Mouse (Mus musculus) intestine, embryonic 15.5 days (tissue): ENCODE data around the gene Crim1. TPM values are rescaled to one million over a fixed set of nuclear protein-coding genes. Genes with fewer than 3 reads are reported as not detected.
A peak's percentile ranks its signal among the peaks of the same experiment; 100 is the strongest.

Experiments
- ATAC-seq: fragments of 200-750 bp; cut with Nextera tagmentation; 2 replicates; pipeline ENCODE4 v1.8.0; 2017; ENCODE audit warnings: moderate TSS enrichment, moderate library complexity
- H3K27ac ChIP-seq: fragments of 300-500 bp; sonication (generic); 2 replicates; pipeline ENCODE4 v1.5.1; 2015; ENCODE audit warnings: mild to moderate bottlenecking, inconsistent platforms
- H3K27me3 ChIP-seq: fragments of 300-500 bp; sonication (generic); replicated peaks from 2 replicates; pipeline ENCODE4 v1.6.1; 2015; ENCODE audit warnings: inconsistent platforms
- H3K36me3 ChIP-seq: fragments of 300-500 bp; sonication (generic); 2 replicates; pipeline ENCODE4 v1.6.1; 2015; ENCODE audit warnings: inconsistent platforms
- H3K4me1 ChIP-seq: fragments of 300-500 bp; sonication (generic); replicated peaks from 2 replicates; pipeline ENCODE4 v1.6.1; 2015; ENCODE audit warnings: inconsistent platforms
- H3K4me2 ChIP-seq: fragments of 300-500 bp; sonication (generic); replicated peaks from 2 replicates; pipeline ENCODE4 v1.6.1; 2015; ENCODE audit warnings: mild to moderate bottlenecking, inconsistent platforms
- H3K4me3 ChIP-seq: fragments of 300-500 bp; sonication (generic); replicated peaks from 2 replicates; pipeline ENCODE4 v1.5.1; 2015; ENCODE audit warnings: inconsistent platforms
- H3K9ac ChIP-seq: fragments of 300-500 bp; sonication (generic); 2 replicates; pipeline ENCODE4 v1.6.1; 2015; ENCODE audit warnings: inconsistent platforms
- H3K9me3 ChIP-seq: fragments of 300-500 bp; sonication (generic); 2 replicates; pipeline ENCODE4 v1.6.1; 2016; ENCODE audit warnings: inconsistent platforms
- whole genome bisulfite sequencing: fragments of 180-500 bp; shearing (Covaris S2); methylation state at CpG from one replicate; pipeline ENCODE4 v1.1.7; 2015; 5-methylcytosine and 5-hydroxymethylcytosine counted together
- polyA plus RNA-seq: library from polyadenylated mRNA; unstranded; fragments of >200 nt; fragmentation: Nextera tagmentation; extraction: Ambion mirVana; gene quantifications from 2 replicates; pipeline ENCODE4 v1.2.1, GENCODE M21; 2015

Gene Crim1
- polyA plus RNA-seq, 1 experiment from 2014 or later = 5.9 TPM

DNA sequence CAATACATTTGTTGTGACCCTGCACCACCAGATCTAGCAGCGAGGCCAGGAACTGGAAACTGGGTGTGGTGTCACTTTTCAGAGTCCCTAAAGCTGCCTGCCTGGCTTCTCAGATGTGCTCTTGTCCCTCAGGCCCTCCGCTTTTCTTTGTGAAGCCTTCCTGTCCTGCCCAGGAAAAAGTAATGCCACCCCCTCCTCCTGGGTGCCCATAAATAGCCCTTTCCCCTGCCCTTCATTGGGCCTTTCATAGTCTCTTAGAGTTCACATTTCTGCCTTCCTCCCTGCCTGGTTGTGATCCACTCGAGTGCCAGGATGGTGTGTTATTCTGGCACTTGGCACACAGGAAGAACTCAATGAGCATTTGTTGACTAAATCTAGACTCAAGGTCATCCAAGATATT lies 16.5 kb downstream of the Crim1 start:
- H3K4me2 ChIP-seq = no peak overlapping the region
- no peaks in the 10 kb centered on the region for H3K27me3 ChIP-seq
- no peak overlapping the region for H3K27ac ChIP-seq
- H3K4me3 ChIP-seq = no peak overlapping the region
- 57% methylated on average over 3 of the region's 3 CpGs for WGBS
- peaks cover 33% of the 10 kb centered on the region for H3K4me1 ChIP-seq
- no peaks in the 10 kb centered on the region for H3K36me3 ChIP-seq
- no peak for ATAC-seq
- H3K9me3 ChIP-seq = no peaks in the 10 kb centered on the region
- H3K9ac ChIP-seq = no peak overlapping the region

DNA sequence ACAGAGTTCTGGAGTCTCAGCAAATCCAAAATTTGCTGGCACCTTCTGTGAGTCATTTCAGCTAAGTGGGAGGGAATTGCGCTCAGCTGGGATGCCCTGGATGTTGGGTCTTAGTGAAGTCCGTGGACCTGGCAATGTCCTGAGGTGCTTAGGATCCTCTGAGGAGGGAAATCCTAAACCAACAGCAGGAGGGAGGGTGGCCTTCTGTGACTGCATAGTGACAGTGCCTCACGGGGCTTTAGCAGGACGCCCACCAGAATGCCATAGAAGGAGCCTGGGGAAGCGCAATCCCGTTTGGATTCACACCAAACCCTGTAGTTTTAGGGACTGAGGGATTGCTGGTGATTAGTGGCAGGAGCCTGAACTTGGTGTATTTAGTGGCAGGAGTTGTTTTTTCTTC lies 17.4 kb downstream of the Crim1 start:
- Histone ChIP-seq H3K4me1 (peaks cover 40% of the 10 kb centered on the region), H3K36me3 (no peaks in the 10 kb centered on the region), H3K4me3 (no peak overlapping the region), H3K27ac (no peak overlapping the region), H3K9ac (no peak overlapping the region), H3K9me3 (no peaks in the 10 kb centered on the region), H3K27me3 (no peaks in the 10 kb centered on the region), H3K4me2 (no peak overlapping the region)
- no peak for ATAC-seq
- WGBS = 71% methylated on average over 6 of the region's 6 CpGs

DNA sequence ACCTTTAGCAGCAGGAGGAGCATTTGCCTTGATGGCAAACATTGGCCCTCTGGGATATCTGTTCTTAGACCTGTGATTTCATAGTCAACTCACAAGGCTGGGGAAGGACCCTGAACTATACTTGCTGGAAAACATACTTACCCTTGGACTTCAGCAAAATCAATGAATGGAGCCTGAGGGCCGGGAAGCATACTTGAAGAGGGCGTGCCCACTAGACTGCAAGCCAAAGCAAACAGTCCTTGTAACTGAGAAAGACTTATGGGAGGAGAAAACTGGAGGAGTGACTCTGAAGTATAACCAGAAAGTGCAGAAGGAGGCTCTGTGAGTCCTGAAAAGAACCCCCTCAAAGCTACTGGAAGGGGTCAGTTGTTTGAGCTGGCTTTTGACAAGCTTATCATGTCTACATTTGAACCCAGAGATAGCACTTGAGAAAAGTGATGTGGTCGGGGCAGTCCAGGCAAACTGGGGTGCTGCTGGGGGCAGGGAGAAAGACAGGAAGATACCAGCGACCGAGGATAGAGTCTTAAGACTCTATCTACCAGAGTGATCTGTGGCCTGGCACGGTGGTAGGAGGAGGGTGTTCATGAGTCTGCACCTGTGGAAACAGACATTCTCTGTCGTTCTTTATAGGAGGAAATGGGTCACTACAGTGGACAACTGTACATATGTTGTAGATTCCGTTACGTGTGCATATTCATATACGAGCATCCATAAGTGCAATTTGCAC lies 18.6 kb downstream of the Crim1 start:
- H3K36me3 ChIP-seq = no peaks in the 10 kb centered on the region
- peak; percentile 85 for ATAC-seq
- H3K27me3 ChIP-seq = no peaks in the 10 kb centered on the region
- H3K4me3 ChIP-seq = no peak overlapping the region
- no peaks in the 10 kb centered on the region for H3K9me3 ChIP-seq
- H3K4me1 ChIP-seq = peaks cover 38% of the 10 kb centered on the region
- 67% methylated on average over 10 of the region's 10 CpGs for WGBS
- no peak overlapping the region for H3K9ac ChIP-seq
- peak overlapping the region; percentile 59 for H3K27ac ChIP-seq
- peak overlapping the region; percentile 30 for H3K4me2 ChIP-seq

DNA sequence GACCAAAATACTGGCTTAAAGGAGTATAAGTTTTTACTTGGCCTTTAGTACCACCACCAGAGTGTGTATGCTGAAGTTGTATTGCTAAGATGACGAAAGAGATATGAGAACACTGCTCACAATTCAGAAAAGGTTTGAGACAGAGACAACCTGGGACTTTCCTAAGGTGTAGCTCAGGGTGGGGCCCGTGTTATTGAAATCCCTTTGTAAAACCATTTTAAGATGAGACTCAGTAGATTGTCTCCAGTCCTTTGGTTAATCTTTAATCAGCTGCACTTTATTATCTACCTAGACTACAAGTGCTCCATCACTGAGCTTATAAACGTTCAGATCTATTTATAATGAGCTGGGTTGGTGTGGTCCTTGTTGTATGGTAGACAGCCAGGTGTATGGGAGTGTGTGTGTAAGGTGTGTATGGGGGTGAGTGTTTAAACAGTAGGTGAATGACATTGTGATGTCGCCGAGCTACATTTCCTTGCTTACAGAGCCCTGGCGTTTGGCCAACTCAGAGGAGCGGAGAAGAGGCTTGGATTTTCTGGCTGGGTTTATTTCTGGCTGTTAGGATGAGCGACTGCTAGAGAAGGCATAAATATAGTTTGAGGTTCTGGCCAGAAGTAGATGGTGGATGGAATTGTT lies 21.1 kb downstream of the Crim1 start:
- H3K27ac ChIP-seq = peak overlapping the region; percentile 44
- H3K4me3 ChIP-seq = no peak overlapping the region

DNA sequence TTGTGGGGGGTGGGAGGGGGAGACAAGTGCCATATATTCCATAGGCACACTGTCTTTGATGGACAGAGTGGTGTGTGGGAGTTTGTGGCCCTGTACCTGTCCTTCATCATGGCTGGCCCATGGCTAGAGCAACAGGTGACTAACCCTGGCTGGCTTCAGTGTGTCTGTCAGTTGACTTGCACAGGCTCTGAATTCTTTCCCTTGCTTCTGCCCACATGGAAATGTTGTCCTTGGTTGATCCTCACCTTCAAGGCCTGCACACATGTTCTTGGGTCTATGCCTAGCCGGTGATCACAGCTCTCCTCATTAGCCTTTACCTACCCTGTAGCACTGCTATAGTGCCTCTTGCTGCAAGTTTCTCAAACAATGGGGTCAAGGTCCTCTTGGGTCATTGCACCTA lies 21.8 kb downstream of the Crim1 start:
- H3K4me2 ChIP-seq = peak overlapping the region; percentile 28
- 64% methylated on average over 1 of the region's 1 CpGs for WGBS
- H3K9ac ChIP-seq = no peak overlapping the region
- no peaks in the 10 kb centered on the region for H3K36me3 ChIP-seq
- peaks cover 37% of the 10 kb centered on the region for H3K4me1 ChIP-seq
- no peaks in the 10 kb centered on the region for H3K27me3 ChIP-seq
- ATAC-seq = no peak
- H3K4me3 ChIP-seq = no peak overlapping the region
- peak overlapping the region; percentile 44 for H3K27ac ChIP-seq
- no peaks in the 10 kb centered on the region for H3K9me3 ChIP-seq

More for the DNA sequence above, 21.1 kb downstream of the Crim1 start:
- H3K27me3 ChIP-seq = no peaks in the 10 kb centered on the region
- ATAC-seq = peak; percentile 75
- no peak overlapping the region for H3K9ac ChIP-seq
- peak overlapping the region; percentile 28 for H3K4me2 ChIP-seq
- H3K4me1 ChIP-seq = peaks cover 42% of the 10 kb centered on the region
- no peaks in the 10 kb centered on the region for H3K9me3 ChIP-seq
- no peaks in the 10 kb centered on the region for H3K36me3 ChIP-seq
- WGBS = 24% methylated on average over 8 of the region's 8 CpGs

DNA sequence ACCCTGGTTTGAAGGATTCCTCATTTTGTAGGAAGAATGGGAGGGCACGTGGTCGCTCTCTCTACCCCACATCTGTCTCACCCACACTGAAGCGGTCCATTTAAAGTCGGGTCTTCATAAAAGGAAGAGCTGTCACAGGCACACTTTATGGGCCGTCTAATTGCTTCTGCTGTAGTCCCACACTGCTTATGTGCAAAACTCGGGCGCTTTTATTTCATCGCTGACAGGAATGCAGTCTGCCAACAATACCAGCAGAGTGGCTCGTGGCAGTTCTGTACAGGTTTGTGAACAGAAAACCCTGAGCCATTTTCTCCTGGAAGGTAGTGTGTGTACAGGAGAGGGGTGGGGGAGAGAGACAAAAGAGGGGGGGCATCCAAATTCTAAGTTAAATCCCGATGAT lies 23.9 kb downstream of the Crim1 start:
- Histone ChIP-seq H3K4me2 (no peak overlapping the region), H3K27me3 (no peaks in the 10 kb centered on the region), H3K9ac (no peak overlapping the region), H3K4me1 (peaks cover 30% of the 10 kb centered on the region), H3K9me3 (no peaks in the 10 kb centered on the region), H3K4me3 (no peak overlapping the region), H3K27ac (no peak overlapping the region), H3K36me3 (no peaks in the 10 kb centered on the region)
- ATAC-seq = no peak
- 34% methylated on average over 10 of the region's 10 CpGs for WGBS

DNA sequence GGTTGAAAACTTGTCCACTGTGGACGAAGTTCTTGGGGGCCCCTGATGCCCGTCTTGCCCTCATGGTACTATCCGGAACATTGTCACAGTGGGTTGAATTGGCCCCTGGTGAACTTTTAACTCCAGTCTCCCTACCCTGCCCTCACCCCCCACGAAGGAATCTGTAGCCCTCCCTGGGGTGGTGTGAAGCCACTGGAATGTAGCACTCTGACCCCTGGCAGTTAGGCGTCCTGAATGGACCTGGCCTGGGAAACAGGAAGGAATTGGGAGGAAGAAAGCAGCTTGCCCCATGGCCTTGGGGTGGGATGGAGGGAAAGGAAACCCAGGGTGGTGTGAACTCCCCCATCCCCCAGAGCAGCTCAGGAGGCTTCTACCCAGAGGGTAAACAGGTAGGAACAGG lies 25.5 kb downstream of the Crim1 start:
- Histone ChIP-seq H3K4me1 (peaks cover 30% of the 10 kb centered on the region), H3K27me3 (no peaks in the 10 kb centered on the region), H3K9ac (no peak overlapping the region), H3K36me3 (no peaks in the 10 kb centered on the region), H3K27ac (no peak overlapping the region), H3K4me3 (no peak overlapping the region), H3K9me3 (no peaks in the 10 kb centered on the region), H3K4me2 (no peak overlapping the region)
- ATAC-seq = no peak
- WGBS = 62% methylated on average over 5 of the region's 5 CpGs

DNA sequence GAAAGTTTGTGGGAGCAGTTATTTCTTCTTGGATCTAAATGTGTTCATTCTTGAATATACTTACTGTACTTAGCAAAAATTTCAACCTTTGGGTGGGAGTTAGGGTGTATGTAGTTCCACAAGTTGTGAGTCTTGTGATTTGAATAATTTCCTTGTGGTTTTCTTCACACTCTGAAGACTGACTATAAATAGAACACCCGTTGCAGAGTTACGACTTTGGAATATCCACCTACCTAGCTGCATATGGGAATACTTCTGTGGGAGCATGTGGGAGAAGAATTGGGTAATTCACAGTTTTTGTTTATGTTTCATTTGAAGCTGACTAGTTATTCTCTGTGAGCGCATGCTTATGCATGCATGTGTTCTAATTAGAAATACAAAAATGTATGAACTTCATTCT lies 27.2 kb downstream of the Crim1 start:
- ATAC-seq = no peak
- Histone ChIP-seq H3K4me2 (no peak overlapping the region), H3K4me3 (no peak overlapping the region), H3K9ac (no peak overlapping the region), H3K4me1 (peaks cover 19% of the 10 kb centered on the region; the same call in 1 of the 2 replicates), H3K9me3 (no peaks in the 10 kb centered on the region), H3K27ac (no peak overlapping the region), H3K36me3 (no peaks in the 10 kb centered on the region), H3K27me3 (no peaks in the 10 kb centered on the region)
- 68% methylated on average over 3 of the region's 3 CpGs for WGBS

DNA sequence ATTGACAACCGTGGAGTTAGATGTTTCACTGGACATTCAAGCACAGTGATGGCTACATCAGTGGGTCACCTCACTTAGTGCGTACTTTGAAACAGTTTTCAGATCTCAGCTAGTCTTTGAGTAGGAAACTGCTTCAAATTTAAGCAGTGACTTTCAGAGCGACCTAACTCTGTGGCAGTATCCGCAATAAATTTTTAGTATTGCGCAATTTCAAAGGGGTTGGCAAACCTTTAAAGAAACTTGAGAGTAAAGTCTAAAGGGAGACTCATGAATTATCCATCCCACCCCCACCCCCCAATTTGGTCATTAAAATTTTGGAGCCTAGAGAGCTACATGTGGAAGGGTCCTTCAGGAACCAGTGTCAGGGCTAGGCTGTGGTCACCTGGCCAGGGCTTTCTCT lies 31.5 kb downstream of the Crim1 start:
- H3K27ac ChIP-seq = no peak overlapping the region

DNA sequence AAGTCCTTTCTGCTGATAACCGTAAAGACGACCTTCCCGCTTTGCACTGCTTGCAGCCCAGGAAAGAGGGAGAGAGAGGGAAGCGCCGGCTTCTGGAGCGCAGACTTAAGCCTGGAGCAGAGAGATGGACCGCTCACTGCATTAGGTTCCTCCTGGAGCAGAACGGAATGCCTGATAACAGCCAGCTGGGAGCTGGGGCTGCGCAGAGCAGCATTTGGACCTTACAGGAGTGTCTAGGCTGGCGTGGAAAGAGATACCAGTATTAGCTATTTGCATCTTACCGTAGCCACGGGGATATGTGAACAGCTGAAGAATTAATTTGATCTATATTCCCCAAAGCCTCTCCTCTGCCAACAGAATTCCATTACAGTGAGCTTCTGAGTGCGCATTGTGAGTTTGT lies 32.7 kb downstream of the Crim1 start:
- no peaks in the 10 kb centered on the region for H3K27me3 ChIP-seq
- H3K27ac ChIP-seq = no peak overlapping the region
- H3K4me3 ChIP-seq = no peak overlapping the region
- no peak overlapping the region for H3K4me2 ChIP-seq
- no peaks in the 10 kb centered on the region for H3K9me3 ChIP-seq
- 75% methylated on average over 13 of the region's 13 CpGs for WGBS
- no peaks in the 10 kb centered on the region for H3K4me1 ChIP-seq
- no peak for ATAC-seq
- no peak overlapping the region for H3K9ac ChIP-seq
- H3K36me3 ChIP-seq = no peaks in the 10 kb centered on the region

More for the DNA sequence above, 31.5 kb downstream of the Crim1 start:
- no peak overlapping the region for H3K4me2 ChIP-seq
- H3K9me3 ChIP-seq = no peaks in the 10 kb centered on the region
- no peaks in the 10 kb centered on the region for H3K4me1 ChIP-seq
- no peak overlapping the region for H3K9ac ChIP-seq
- no peaks in the 10 kb centered on the region for H3K27me3 ChIP-seq
- ATAC-seq = no peak
- no peak overlapping the region for H3K4me3 ChIP-seq
- H3K36me3 ChIP-seq = no peaks in the 10 kb centered on the region
- WGBS = 83% methylated on average over 5 of the region's 5 CpGs

DNA sequence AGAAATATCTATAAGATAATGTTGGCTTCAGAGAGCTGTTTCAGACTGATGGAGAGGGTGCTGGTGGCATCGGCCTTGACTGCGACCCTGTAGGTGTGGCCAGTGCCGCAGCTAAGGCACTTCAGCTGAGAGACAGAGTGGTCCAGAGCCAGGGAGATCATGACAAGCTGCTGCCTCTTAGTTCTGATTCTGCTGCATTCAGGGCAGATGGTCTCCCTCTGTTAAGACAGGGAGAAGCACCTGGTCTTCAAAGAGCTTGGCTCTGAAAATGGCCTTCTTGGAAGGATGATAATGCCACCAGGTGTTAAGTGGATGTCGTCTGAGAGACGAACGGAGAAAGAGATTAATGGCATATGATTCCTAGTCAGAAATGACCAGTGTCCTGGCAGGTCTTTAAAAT lies 33.8 kb downstream of the Crim1 start:
- H3K4me2 ChIP-seq = no peak overlapping the region
- WGBS = 83% methylated on average over 6 of the region's 6 CpGs
- no peak for ATAC-seq

DNA sequence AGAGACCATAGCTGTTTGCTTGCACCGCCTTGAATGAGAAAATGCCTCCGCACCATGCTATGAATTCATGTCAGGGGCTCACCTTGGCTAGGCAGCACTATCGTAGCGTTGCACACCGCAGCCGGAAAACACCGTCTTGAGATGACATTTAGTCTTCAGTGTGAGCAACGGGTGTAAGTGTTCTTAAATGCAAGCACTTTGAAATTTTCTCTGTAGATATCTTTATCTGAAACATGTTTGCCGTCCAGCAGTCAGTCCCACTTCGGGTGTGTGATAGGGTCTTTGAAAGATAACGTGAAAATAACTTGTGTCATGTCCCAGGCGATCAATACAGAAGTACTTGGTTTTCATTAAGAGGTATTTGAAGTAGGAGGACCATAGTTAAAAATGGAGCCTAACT lies 36.1 kb downstream of the Crim1 start:
- no peak for ATAC-seq
- WGBS = 81% methylated on average over 12 of the region's 12 CpGs
- no peak overlapping the region for H3K9ac ChIP-seq
- H3K27ac ChIP-seq = no peak overlapping the region
- no peaks in the 10 kb centered on the region for H3K36me3 ChIP-seq
- no peak overlapping the region for H3K4me2 ChIP-seq
- no peaks in the 10 kb centered on the region for H3K27me3 ChIP-seq
- no peak overlapping the region for H3K4me3 ChIP-seq
- H3K9me3 ChIP-seq = no peaks in the 10 kb centered on the region
- no peaks in the 10 kb centered on the region for H3K4me1 ChIP-seq

More for the DNA sequence above, 33.8 kb downstream of the Crim1 start:
- no peak overlapping the region for H3K4me3 ChIP-seq
- H3K9ac ChIP-seq = no peak overlapping the region
- no peak overlapping the region for H3K27ac ChIP-seq
- H3K36me3 ChIP-seq = no peaks in the 10 kb centered on the region
- H3K9me3 ChIP-seq = no peaks in the 10 kb centered on the region
- H3K27me3 ChIP-seq = no peaks in the 10 kb centered on the region
- H3K4me1 ChIP-seq = no peaks in the 10 kb centered on the region

DNA sequence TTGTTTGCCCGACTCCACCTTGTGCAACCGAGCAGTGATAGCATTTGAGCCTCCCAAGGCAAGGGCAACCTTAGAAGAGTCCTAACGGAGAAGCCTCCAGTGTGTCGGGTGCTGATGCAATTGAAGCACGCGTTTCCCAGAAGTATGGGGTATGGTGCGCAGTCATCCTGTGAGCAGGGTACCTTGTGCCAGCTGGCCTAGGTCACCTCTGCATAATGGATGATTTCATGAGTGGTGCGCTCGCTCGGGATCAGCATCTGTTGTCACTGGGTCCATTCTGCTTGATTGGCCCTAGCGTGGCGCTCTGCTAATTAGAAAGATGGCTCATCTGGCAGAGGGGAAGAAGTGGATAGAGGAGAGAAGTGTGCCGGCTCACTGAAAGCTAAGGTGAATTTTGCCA lies 37.9 kb downstream of the Crim1 start:
- ATAC-seq = no peak
- no peaks in the 10 kb centered on the region for H3K36me3 ChIP-seq
- H3K4me1 ChIP-seq = no peaks in the 10 kb centered on the region
- no peak overlapping the region for H3K9ac ChIP-seq
- no peaks in the 10 kb centered on the region for H3K9me3 ChIP-seq
- no peak overlapping the region for H3K4me2 ChIP-seq
- 91% methylated on average over 13 of the region's 13 CpGs for WGBS
- H3K4me3 ChIP-seq = no peak overlapping the region
- H3K27me3 ChIP-seq = no peaks in the 10 kb centered on the region
- no peak overlapping the region for H3K27ac ChIP-seq
